Mouse (Mus musculus): ENCODE results near the gene Nfkbib. TPM values are rescaled to one million over a fixed set of nuclear protein-coding genes. Genes with fewer than 3 reads are reported as not detected.

The Nfkbib gene
- polyA plus RNA-seq, 1 experiment from 2014 or later, result 70.2 TPM

DNA sequence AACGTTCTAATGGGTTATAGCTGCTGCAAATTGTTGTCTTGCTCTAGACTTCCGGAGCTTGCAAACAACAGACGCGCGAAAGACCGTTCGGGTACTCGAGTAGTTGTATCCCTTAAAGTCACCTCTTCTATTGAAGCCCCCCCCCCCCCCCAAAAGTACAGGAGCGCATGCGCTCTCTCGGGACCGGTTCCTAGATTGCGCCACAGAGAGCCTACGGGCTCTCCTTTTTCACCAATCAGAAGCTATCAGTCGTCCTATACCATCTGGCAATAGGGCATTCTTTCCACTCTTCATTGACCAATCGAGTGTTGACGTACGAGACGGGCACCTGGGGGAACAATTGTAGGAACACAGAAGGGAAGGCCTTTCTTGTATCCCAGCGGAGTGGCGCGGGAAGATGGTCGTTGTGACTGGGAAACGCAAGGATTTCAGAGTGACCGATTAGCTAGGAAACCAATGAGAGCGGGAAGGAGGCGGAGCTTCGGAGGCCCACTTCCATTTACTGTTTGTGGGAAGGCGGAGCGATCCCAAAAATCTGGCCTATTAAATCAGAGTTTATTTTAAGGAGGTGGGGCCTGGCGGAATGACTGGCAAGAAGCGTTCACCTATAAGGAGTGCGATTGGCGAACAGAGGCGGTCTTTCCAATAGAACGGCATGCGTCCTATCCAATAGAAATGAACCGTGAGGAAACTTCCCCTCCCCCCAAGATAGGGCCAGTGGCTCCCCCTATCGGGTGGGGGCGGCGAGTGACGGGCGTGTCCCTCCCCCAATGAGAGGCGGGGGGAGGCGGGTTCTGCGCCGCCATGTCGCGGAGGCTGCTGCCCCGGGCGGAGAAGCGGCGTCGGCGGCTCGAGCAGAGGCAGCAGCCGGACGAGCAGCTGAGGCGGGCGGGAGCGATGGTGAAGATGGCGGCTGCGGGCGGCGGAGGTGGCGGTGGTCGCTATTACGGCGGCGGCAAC lies 43.1 kb upstream of the Nfkbib start:
- Histone ChIP-seq H3K9ac (ENCODE audit: low read depth, low read length) (peak overlapping the region; percentile 97), H3K4me2 (ENCODE audit: low read length) (peak overlapping the region; percentile 99), H3K9me3 (ENCODE audit: control insufficient read depth, low read length) (no peaks in the 10 kb centered on the region), H3K27me3 (replicated peaks; ENCODE audit: control insufficient read depth, insufficient read depth, low read length) (no peaks in the 10 kb centered on the region), H3K27ac (ENCODE audit: low read depth, low read length) (peak overlapping the region; percentile 100), H3K36me3 (ENCODE audit: control insufficient read depth, insufficient read depth, low read length) (peaks cover 23% of the 10 kb centered on the region), H3K4me1 (ENCODE audit: control insufficient read depth, insufficient read depth, low read depth, low read length) (peaks cover 22% of the 10 kb centered on the region), H3K4me3 (ENCODE audit: low read length) (peak overlapping the region; percentile 88)
- ATAC-seq, result peak; percentile 94
- under 1% methylated on average over 69 of the region's 70 CpGs for WGBS

DNA sequence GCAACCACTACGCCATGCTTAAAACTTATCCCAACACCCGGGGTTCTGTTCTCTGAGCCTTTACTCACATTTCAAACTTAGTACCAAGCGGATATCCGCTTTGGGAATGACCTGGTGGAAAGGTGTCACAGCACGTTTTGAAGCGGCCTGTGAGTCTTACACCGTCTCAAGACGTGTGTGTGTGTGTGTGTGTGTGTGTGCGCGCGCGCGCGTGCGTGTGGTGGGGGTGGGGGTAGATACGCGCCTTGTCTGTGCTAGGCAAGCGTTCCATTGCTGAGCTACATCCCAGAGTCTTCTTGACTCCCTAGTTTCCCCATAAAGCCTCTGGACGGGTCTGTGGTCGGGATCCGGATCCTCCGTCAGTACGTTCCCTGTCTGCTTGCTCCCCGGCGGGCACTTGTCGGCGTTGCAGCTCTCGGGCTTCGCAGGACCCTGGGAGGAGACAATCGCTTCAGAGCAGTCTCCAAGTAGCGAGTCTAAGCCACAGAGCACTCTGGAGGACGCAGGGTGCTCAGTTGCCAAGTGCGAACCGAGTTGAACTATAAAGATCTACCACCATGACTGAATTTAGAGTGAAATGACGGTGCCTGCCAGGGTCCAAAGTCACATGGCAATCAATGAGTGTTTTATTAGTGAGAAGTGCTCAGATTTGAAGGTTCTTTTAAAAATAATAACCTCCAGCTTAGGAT lies 42.2 kb upstream of the Nfkbib start:
- H3K4me3 ChIP-seq (ENCODE audit: low read length), result peak overlapping the region; percentile 88
- no peaks in the 10 kb centered on the region for H3K27me3 ChIP-seq (replicated peaks; ENCODE audit: control insufficient read depth, insufficient read depth, low read length)
- H3K36me3 ChIP-seq (ENCODE audit: control insufficient read depth, insufficient read depth, low read length), result peaks cover 16% of the 10 kb centered on the region
- H3K9me3 ChIP-seq (ENCODE audit: control insufficient read depth, low read length), result no peaks in the 10 kb centered on the region
- under 1% methylated on average over 35 of the region's 35 CpGs for WGBS
- H3K27ac ChIP-seq (ENCODE audit: low read depth, low read length), result peak overlapping the region; percentile 100
- H3K9ac ChIP-seq (ENCODE audit: low read depth, low read length), result peak overlapping the region; percentile 97
- peaks cover 22% of the 10 kb centered on the region for H3K4me1 ChIP-seq (ENCODE audit: control insufficient read depth, insufficient read depth, low read depth, low read length)
- H3K4me2 ChIP-seq (ENCODE audit: low read length), result peak overlapping the region; percentile 99
- peak; percentile 25 for ATAC-seq

DNA sequence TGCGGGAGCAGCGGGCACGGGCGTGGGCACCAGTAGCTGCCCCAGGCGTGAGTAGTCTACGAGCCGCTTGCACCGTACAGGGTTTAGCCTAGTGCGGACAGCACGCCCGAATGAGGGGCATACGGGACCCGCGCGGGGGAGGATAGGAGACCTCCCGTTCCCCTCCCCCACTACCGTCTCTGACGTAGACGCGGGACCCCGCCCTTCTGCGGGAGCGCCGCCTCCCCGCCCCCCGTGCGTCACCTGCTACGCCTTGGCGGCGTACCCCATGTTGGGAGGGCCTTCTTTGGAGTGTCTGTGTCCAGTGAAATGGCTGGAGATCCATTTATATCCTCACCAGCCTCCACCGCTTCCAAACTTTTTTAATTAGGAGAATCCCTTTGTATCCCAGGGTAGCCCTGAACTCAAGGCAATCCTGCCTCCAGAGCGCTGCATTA lies 41.7 kb upstream of the Nfkbib start:
- 0% methylated on average over 27 of the region's 32 CpGs for WGBS
- Histone ChIP-seq H3K9me3 (ENCODE audit: control insufficient read depth, low read length) (no peaks in the 10 kb centered on the region), H3K27ac (ENCODE audit: low read depth, low read length) (peak overlapping the region; percentile 100), H3K4me3 (ENCODE audit: low read length) (peak overlapping the region; percentile 88), H3K36me3 (ENCODE audit: control insufficient read depth, insufficient read depth, low read length) (peaks cover 10% of the 10 kb centered on the region), H3K9ac (ENCODE audit: low read depth, low read length) (peak overlapping the region; percentile 97), H3K4me1 (ENCODE audit: control insufficient read depth, insufficient read depth, low read depth, low read length) (peaks cover 22% of the 10 kb centered on the region), H3K27me3 (replicated peaks; ENCODE audit: control insufficient read depth, insufficient read depth, low read length) (no peaks in the 10 kb centered on the region), H3K4me2 (ENCODE audit: low read length) (peak overlapping the region; percentile 99)
- ATAC-seq, result peak; percentile 64

GRCm38 (mm10) chr7:28808221-28808941 lies 41.1 kb upstream of the Nfkbib start, which contains the start of gene Hnrnpl:
TSS of gene Hnrnpl (plus strand) at chr7:28808541.
- peak; percentile 16; the same call in 1 of the 2 replicates for ATAC-seq
- Histone ChIP-seq H3K36me3 (ENCODE audit: control insufficient read depth, insufficient read depth, low read length) (peaks cover 4% of the 10 kb centered on the region), H3K27ac (ENCODE audit: low read depth, low read length) (peak within 1 kb of the TSS; percentile 100), H3K4me1 (ENCODE audit: control insufficient read depth, insufficient read depth, low read depth, low read length) (peaks cover 22% of the 10 kb centered on the region), H3K4me3 (ENCODE audit: low read length) (peak within 1 kb of the TSS; percentile 88), H3K9me3 (ENCODE audit: control insufficient read depth, low read length) (no peaks in the 10 kb centered on the region), H3K4me2 (ENCODE audit: low read length) (peak within 1 kb of the TSS; percentile 99), H3K27me3 (replicated peaks; ENCODE audit: control insufficient read depth, insufficient read depth, low read length) (no peaks in the 10 kb centered on the region), H3K9ac (ENCODE audit: low read depth, low read length) (peak within 1 kb of the TSS; percentile 97)
- WGBS, result 4% methylated on average over 34 of the region's 35 CpGs

GRCm38 (mm10) chr7:28807641-28808220 lies 40.4 kb upstream of the Nfkbib start:
- Histone ChIP-seq H3K4me3 (ENCODE audit: low read length) (peak overlapping the region; percentile 88), H3K9me3 (ENCODE audit: control insufficient read depth, low read length) (no peaks in the 10 kb centered on the region), H3K36me3 (ENCODE audit: control insufficient read depth, insufficient read depth, low read length) (no peaks in the 10 kb centered on the region), H3K4me2 (ENCODE audit: low read length) (peak overlapping the region; percentile 99), H3K9ac (ENCODE audit: low read depth, low read length) (peak overlapping the region; percentile 97), H3K4me1 (ENCODE audit: control insufficient read depth, insufficient read depth, low read depth, low read length) (peaks cover 21% of the 10 kb centered on the region), H3K27me3 (replicated peaks; ENCODE audit: control insufficient read depth, insufficient read depth, low read length) (no peaks in the 10 kb centered on the region), H3K27ac (ENCODE audit: low read depth, low read length) (peak overlapping the region; percentile 100)
- no peak for ATAC-seq
- WGBS, result 34% methylated on average over 8 of the region's 8 CpGs

GRCm38 (mm10) chr7:28806869-28807268 lies 39.6 kb upstream of the Nfkbib start:
- Histone ChIP-seq H3K4me3 (ENCODE audit: low read length) (no peak overlapping the region), H3K4me1 (ENCODE audit: control insufficient read depth, insufficient read depth, low read depth, low read length) (peaks cover 16% of the 10 kb centered on the region), H3K36me3 (ENCODE audit: control insufficient read depth, insufficient read depth, low read length) (no peaks in the 10 kb centered on the region), H3K9me3 (ENCODE audit: control insufficient read depth, low read length) (no peaks in the 10 kb centered on the region), H3K9ac (ENCODE audit: low read depth, low read length) (no peak overlapping the region), H3K4me2 (ENCODE audit: low read length) (no peak overlapping the region), H3K27ac (ENCODE audit: low read depth, low read length) (no peak overlapping the region), H3K27me3 (replicated peaks; ENCODE audit: control insufficient read depth, insufficient read depth, low read length) (no peaks in the 10 kb centered on the region)
- WGBS, result 66% methylated on average over 4 of the region's 4 CpGs
- no peak for ATAC-seq

- no peak overlapping the region for H3K4me2 ChIP-seq (ENCODE audit: low read length)
- WGBS, result 58% methylated on average over 4 of the region's 4 CpGs
- ATAC-seq, result no peak
- H3K9me3 ChIP-seq (ENCODE audit: control insufficient read depth, low read length), result no peaks in the 10 kb centered on the region
- peaks cover 15% of the 10 kb centered on the region for H3K4me1 ChIP-seq (ENCODE audit: control insufficient read depth, insufficient read depth, low read depth, low read length)
- no peak overlapping the region for H3K4me3 ChIP-seq (ENCODE audit: low read length)
- no peak overlapping the region for H3K27ac ChIP-seq (ENCODE audit: low read depth, low read length)
- no peaks in the 10 kb centered on the region for H3K27me3 ChIP-seq (replicated peaks; ENCODE audit: control insufficient read depth, insufficient read depth, low read length)
- H3K9ac ChIP-seq (ENCODE audit: low read depth, low read length), result no peak overlapping the region
- H3K36me3 ChIP-seq (ENCODE audit: control insufficient read depth, insufficient read depth, low read length), result no peaks in the 10 kb centered on the region
Measured at GRCm38 (mm10) chr7:28803756-28804155, 36.4 kb upstream of the Nfkbib start.

- 4% methylated on average over 10 of the region's 10 CpGs for WGBS
- no peaks in the 10 kb centered on the region for H3K36me3 ChIP-seq (ENCODE audit: control insufficient read depth, insufficient read depth, low read length)
- peaks cover 11% of the 10 kb centered on the region for H3K4me1 ChIP-seq (ENCODE audit: control insufficient read depth, insufficient read depth, low read depth, low read length)
- no peaks in the 10 kb centered on the region for H3K9me3 ChIP-seq (ENCODE audit: control insufficient read depth, low read length)
- ATAC-seq, result no peak
- no peak overlapping the region for H3K4me3 ChIP-seq (ENCODE audit: low read length)
- peak overlapping the region; percentile 57 for H3K27ac ChIP-seq (ENCODE audit: low read depth, low read length)
- H3K27me3 ChIP-seq (replicated peaks; ENCODE audit: control insufficient read depth, insufficient read depth, low read length), result no peaks in the 10 kb centered on the region
- H3K9ac ChIP-seq (ENCODE audit: low read depth, low read length), result no peak overlapping the region
- no peak overlapping the region for H3K4me2 ChIP-seq (ENCODE audit: low read length)
Measured at GRCm38 (mm10) chr7:28802846-28803588, 35.7 kb upstream of the Nfkbib start.

All from hindbrain, embryonic 16.5 days (tissue).